Mouse (Mus musculus) ES-E14 (cell line): ENCODE data around the gene Hsp90ab1. TPM values are rescaled to one million over a fixed set of nuclear protein-coding genes. Genes with fewer than 3 reads are reported as not detected.

Source experiments
- DNase-seq: peaks from one replicate; pipeline ENCODE4 v3.0.0-alpha.2; 2013; ENCODE audit warnings: low read depth, low spot score
- H3K27ac ChIP-seq: 2 replicates; pipeline ENCODE4 v1.5.1; 2012; ENCODE audit warnings: low read depth, mild to moderate bottlenecking, low read length, moderate library complexity, mixed read lengths; ENCODE audit not compliant: poor library complexity, insufficient read depth, severe bottlenecking
- H3K36me3 ChIP-seq: 2 replicates; pipeline ENCODE4 v1.6.1; 2012; ENCODE audit warnings: mild to moderate bottlenecking, low read length, moderate library complexity, mixed read lengths; ENCODE audit not compliant: control insufficient read depth, poor library complexity, insufficient read depth, severe bottlenecking
- H3K4me1 ChIP-seq, 2 experiments: fragments of 150-350 bp in 1 of 2; sonication (generic) in 1 of 2; 2 replicates each; pipeline ENCODE4 v1.6.1; 2012; ENCODE audit warnings: low read length in 2 of 2, mild to moderate bottlenecking in 1 of 2, mixed read lengths in 1 of 2; ENCODE audit not compliant: control insufficient read depth in 2 of 2, insufficient read depth in 2 of 2, poor library complexity in 1 of 2
- H3K4me3 ChIP-seq, 2 experiments: fragments of 150-350 bp in 1 of 2; sonication (generic) in 1 of 2; 2 replicates each; pipeline ENCODE4 v1.5.1; 2012; ENCODE audit warnings: low read length in 2 of 2, low read depth in 1 of 2, mild to moderate bottlenecking in 1 of 2, mixed read lengths in 1 of 2; ENCODE audit not compliant: insufficient read depth in 1 of 2, poor library complexity in 1 of 2, severe bottlenecking in 1 of 2
- H3K9ac ChIP-seq: 2 replicates; pipeline ENCODE4 v1.6.1; 2012; ENCODE audit warnings: low read depth, mild to moderate bottlenecking, low read length, mixed read lengths; ENCODE audit not compliant: poor library complexity, insufficient read depth, severe bottlenecking
- H3K9me3 ChIP-seq: fragments of 150-350 bp; sonication (generic); 2 replicates; pipeline ENCODE4 v1.6.1; 2012; ENCODE audit warnings: low read depth, mild to moderate bottlenecking, low read length; ENCODE audit not compliant: control insufficient read depth, insufficient read depth
- CHD2 ChIP-seq: IDR thresholded peaks from 2 replicates; pipeline ENCODE4 v1.6.1; 2014; ENCODE audit warnings: mild to moderate bottlenecking, low read depth, low read length, inconsistent platforms
- HCFC1 ChIP-seq: IDR thresholded peaks from 2 replicates; pipeline ENCODE4 v1.6.1; 2012; ENCODE audit warnings: low read length, inconsistent platforms, borderline replicate concordance; ENCODE audit not compliant: insufficient read depth
- MAFK ChIP-seq: IDR thresholded peaks from 2 replicates; pipeline ENCODE4 v1.6.1; 2014; ENCODE audit warnings: mild to moderate bottlenecking, low read depth, low read length, inconsistent platforms; ENCODE audit not compliant: insufficient read depth
- ZC3H11A ChIP-seq: IDR thresholded peaks from 2 replicates; pipeline ENCODE4 v1.6.1; 2012; ENCODE audit warnings: low read depth, mild to moderate bottlenecking, inconsistent platforms, low read length, borderline replicate concordance
- ZNF384 ChIP-seq: IDR thresholded peaks from 2 replicates; pipeline ENCODE4 v1.6.1; 2012; ENCODE audit warnings: low read depth, low read length, inconsistent platforms
- in situ Hi-C, 2 experiments: fragments of 600-800 bp; cut with MboI; formaldehyde crosslinking; loops; one replicate each; pipeline ENCODE4 v1.15.1; 2025; ENCODE audit warnings: low sequenced_read_pairs in 2 of 2, inconsistent platforms in 1 of 2; ENCODE audit not compliant: unreplicated experiment in 2 of 2
- total RNA-seq: library from RNA; depleted of rRNA; stranded (reverse); fragments of 300-350 nt; gene quantifications from 2 replicates; pipeline ENCODE4 v1.2.3, GENCODE M21; 2012

Gene Hsp90ab1
- total RNA-seq, 1 experiment, result 1,660 TPM

- Histone ChIP-seq H3K36me3 (0 out of 2 replicates have a peak, but pooled peaks cover 5% of the 10 kb centered on the region), H3K9me3 (no peaks in the 10 kb centered on the region), H3K4me3 (peak overlapping the region; percentile 62 to 72), H3K9ac (peak overlapping the region; percentile 79; the same call in 1 of the 2 replicates), H3K4me1 (peaks cover 7 to 15% of the 10 kb centered on the region in 2 experiments), H3K27ac (no peak overlapping the region; the same call in 1 of the 2 replicates)
- TF ChIP-seq HCFC1, result no peak
- no peak for TF ChIP-seq MAFK
- no peak for TF ChIP-seq ZNF384
- TF ChIP-seq CHD2, result no peak
- no peak for TF ChIP-seq ZC3H11A
- DNase-seq, result no peak
- in situ Hi-C loops, result no loop called here
These were observed 25.8 kb upstream of the Hsp90ab1 start for GRCm38 (mm10) chr17:45598891-45599290.

DNA sequence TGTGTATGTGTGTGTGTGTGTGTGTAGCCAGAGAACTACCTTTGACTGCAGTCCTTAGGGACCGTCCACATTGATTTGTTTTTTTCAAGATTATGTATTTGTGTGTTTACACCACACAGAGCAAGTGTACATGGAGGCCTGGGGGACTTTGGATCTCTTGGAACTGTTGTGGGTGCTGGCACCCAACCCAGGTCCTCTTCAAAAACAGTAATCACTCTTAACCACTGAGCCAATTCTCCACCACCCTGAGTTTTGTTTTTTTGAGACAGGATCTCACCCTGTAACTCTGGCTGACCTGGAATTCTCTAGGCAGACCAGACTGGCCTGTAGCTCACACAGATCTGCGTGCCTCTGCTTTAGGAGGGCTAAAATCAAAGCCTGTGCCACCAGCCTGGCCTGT, 25.3 kb upstream of the Hsp90ab1 start:
- peaks cover 7 to 12% of the 10 kb centered on the region in 2 experiments for H3K4me1 ChIP-seq
- peak overlapping the region in 1 of 2 experiments; percentile 62; a peak in 2 of 4 replicates for H3K4me3 ChIP-seq

GRCm38 (mm10) chr17:45597787-45598186, 24.7 kb upstream of the Hsp90ab1 start:
- H3K4me1 ChIP-seq, result peaks cover 8 to 13% of the 10 kb centered on the region in 2 experiments
- H3K9me3 ChIP-seq, result no peaks in the 10 kb centered on the region
- DNase-seq, result no peak
- no peak overlapping the region for H3K27ac ChIP-seq
- peaks cover 8% of the 10 kb centered on the region; the same call in 1 of the 2 replicates for H3K36me3 ChIP-seq
- no peak overlapping the region for H3K4me3 ChIP-seq
- in situ Hi-C loops, result no loop called here
- TF ChIP-seq ZNF384, result no peak
- H3K9ac ChIP-seq, result no peak overlapping the region

More for the DNA sequence above, 25.3 kb upstream of the Hsp90ab1 start:
- no peak for DNase-seq
- Histone ChIP-seq H3K27ac (no peak overlapping the region; the same call in 1 of the 2 replicates), H3K9me3 (no peaks in the 10 kb centered on the region), H3K36me3 (0 out of 2 replicates have a peak, but pooled peaks cover 5% of the 10 kb centered on the region), H3K9ac (no peak overlapping the region; the same call in 1 of the 2 replicates)
- no peak for TF ChIP-seq ZC3H11A
- TF ChIP-seq HCFC1, result no peak
- TF ChIP-seq MAFK, result no peak
- no peak for TF ChIP-seq CHD2
- no peak for TF ChIP-seq ZNF384
- in situ Hi-C loops, result no loop called here

DNA sequence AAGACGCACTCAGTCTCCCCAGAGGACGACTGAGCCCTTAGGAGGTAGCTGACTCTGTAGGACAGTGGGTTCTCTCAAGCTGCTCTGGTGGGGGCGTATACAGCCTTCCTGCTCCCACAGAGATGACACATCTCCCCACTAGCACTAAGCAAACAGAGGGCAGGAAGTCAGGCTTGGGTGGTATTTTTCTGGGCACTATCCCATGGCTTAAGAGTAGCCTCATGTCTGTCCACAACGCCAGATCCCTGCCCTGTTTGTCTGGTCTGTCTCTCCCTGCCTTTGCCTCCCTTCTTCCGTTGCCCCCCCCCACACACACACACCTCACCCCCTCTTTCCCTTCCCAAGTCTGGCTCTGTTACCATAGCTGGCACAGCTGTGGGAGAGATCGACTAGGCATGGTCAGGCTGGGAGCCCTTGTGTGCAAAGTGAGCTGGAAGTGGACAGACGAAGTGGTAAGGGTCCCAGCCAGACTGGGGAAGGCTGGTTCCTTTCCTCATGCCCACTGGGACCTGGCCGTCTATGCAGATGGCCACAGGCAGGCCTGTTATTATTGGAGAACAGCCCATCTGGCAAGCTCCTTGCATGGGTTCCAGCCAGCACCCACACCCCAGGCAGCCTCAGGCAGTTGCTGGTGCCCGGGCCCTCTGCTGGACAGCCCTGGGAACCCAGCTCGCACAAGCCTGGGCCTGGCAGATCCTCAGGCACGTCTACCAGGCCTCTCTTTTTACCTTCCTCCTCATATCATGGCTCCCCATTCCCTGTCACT, 23.7 kb upstream of the Hsp90ab1 start:
- H3K36me3 ChIP-seq, result peaks cover 11% of the 10 kb centered on the region; the same call in 1 of the 2 replicates
- no peak overlapping the region for H3K4me3 ChIP-seq
- no peak for DNase-seq
- no peaks in the 10 kb centered on the region for H3K9me3 ChIP-seq
- H3K9ac ChIP-seq, result peak overlapping the region; percentile 3; the same call in 1 of the 2 replicates
- peak overlapping the region; percentile 67 for H3K27ac ChIP-seq
- TF ChIP-seq HCFC1, result no peak
- no peak for TF ChIP-seq ZNF384
- TF ChIP-seq MAFK, result no peak
- no peak for TF ChIP-seq CHD2
- TF ChIP-seq ZC3H11A, result no peak
- peaks cover 5 to 17% of the 10 kb centered on the region in 2 experiments; a peak in 3 of 4 replicates for H3K4me1 ChIP-seq
- in situ Hi-C loops, result no loop called here
